Mouse (Mus musculus): ENCODE data around the gene Nr3c2. TPM values are rescaled to one million over a fixed set of nuclear protein-coding genes. Genes with fewer than 3 reads are reported as not detected.
A peak's percentile ranks its signal among the peaks of the same experiment; 100 is the strongest.

The Nr3c2 gene
- total RNA-seq, 2 experiments from 2014 or later, result 4.0 to 5.4 TPM

GRCm38 (mm10) chr8:77223123-77223522 is 323.9 kb downstream of the Nr3c2 start:
- no peak for DNase-seq
- intact Hi-C loops (cut with DNase I; ENCODE audit: low total_unique reads), result no loop called here

GRCm38 (mm10) chr8:77227742-77228141 is 328.5 kb downstream of the Nr3c2 start:
- intact Hi-C loops (cut with DNase I; ENCODE audit: low total_unique reads), result no loop called here
- DNase-seq, result no peak

GRCm38 (mm10) chr8:77228688-77229087 is 329.4 kb downstream of the Nr3c2 start:
- intact Hi-C loops (cut with DNase I; ENCODE audit: low total_unique reads), result no loop called here
- no peak for DNase-seq

- intact Hi-C loops (cut with DNase I; ENCODE audit: low total_unique reads), result no loop called here
Observed at GRCm38 (mm10) chr8:77231211-77231610, 332.0 kb downstream of the Nr3c2 start.

GRCm38 (mm10) chr8:77231834-77232233 is 332.6 kb downstream of the Nr3c2 start:
- intact Hi-C loops (cut with DNase I; ENCODE audit: low total_unique reads), result no loop called here
- DNase-seq, result no peak

More at GRCm38 (mm10) chr8:77231211-77231610, 332.0 kb downstream of the Nr3c2 start:
- DNase-seq, result no peak

- no peak for DNase-seq
- intact Hi-C loops (cut with DNase I; ENCODE audit: low total_unique reads), result no loop called here
Observed at GRCm38 (mm10) chr8:77232411-77232810, 333.2 kb downstream of the Nr3c2 start.

- intact Hi-C loops (cut with DNase I; ENCODE audit: low total_unique reads), result no loop called here
- no peak for DNase-seq
Observed at GRCm38 (mm10) chr8:77236701-77237100, 337.5 kb downstream of the Nr3c2 start.

GRCm38 (mm10) chr8:77239462-77239861 is 340.2 kb downstream of the Nr3c2 start:
- DNase-seq, result no peak
- intact Hi-C loops (cut with DNase I; ENCODE audit: low total_unique reads), result no loop called here

GRCm38 (mm10) chr8:77241381-77241780 is 342.1 kb downstream of the Nr3c2 start:
- DNase-seq, result no peak

GRCm38 (mm10) chr8:77250094-77250493 is 350.9 kb downstream of the Nr3c2 start:
- intact Hi-C loops (cut with DNase I; ENCODE audit: low total_unique reads), result no loop called here
- DNase-seq, result no peak

More at GRCm38 (mm10) chr8:77241381-77241780, 342.1 kb downstream of the Nr3c2 start:
- intact Hi-C loops (cut with DNase I; ENCODE audit: low total_unique reads), result no loop called here

GRCm38 (mm10) chr8:77251134-77251533 is 351.9 kb downstream of the Nr3c2 start:
- DNase-seq, result no peak
- intact Hi-C loops (cut with DNase I; ENCODE audit: low total_unique reads), result no loop called here

GRCm38 (mm10) chr8:77254466-77254865 is 355.2 kb downstream of the Nr3c2 start:
- DNase-seq, result no peak
- intact Hi-C loops (cut with DNase I; ENCODE audit: low total_unique reads), result no loop called here

GRCm38 (mm10) chr8:77256450-77257084 is 357.3 kb downstream of the Nr3c2 start:
- intact Hi-C loops (cut with DNase I; ENCODE audit: low total_unique reads), result no loop called here
- DNase-seq, result no peak

GRCm38 (mm10) chr8:77257085-77257451 is 357.8 kb downstream of the Nr3c2 start:
- intact Hi-C loops (cut with DNase I; ENCODE audit: low total_unique reads), result no loop called here
- no peak for DNase-seq

GRCm38 (mm10) chr8:77261215-77261614 is 362.0 kb downstream of the Nr3c2 start:
- intact Hi-C loops (cut with DNase I; ENCODE audit: low total_unique reads), result no loop called here
- no peak for DNase-seq

- intact Hi-C loops (cut with DNase I; ENCODE audit: low total_unique reads), result no loop called here
- DNase-seq, result no peak
Observed at GRCm38 (mm10) chr8:77262216-77263009, 363.2 kb downstream of the Nr3c2 start.

GRCm38 (mm10) chr8:77267941-77268405 is 368.7 kb downstream of the Nr3c2 start:
- intact Hi-C loops (cut with DNase I; ENCODE audit: low total_unique reads), result no loop called here
- no peak for DNase-seq

- no peak for DNase-seq
- intact Hi-C loops (cut with DNase I; ENCODE audit: low total_unique reads), result no loop called here
Observed at GRCm38 (mm10) chr8:77272136-77272535, 372.9 kb downstream of the Nr3c2 start.

- intact Hi-C loops (cut with DNase I; ENCODE audit: low total_unique reads), result no loop called here
- DNase-seq, result no peak
Observed at GRCm38 (mm10) chr8:77275571-77275970, 376.3 kb downstream of the Nr3c2 start.

GRCm38 (mm10) chr8:77276827-77277226 is 377.6 kb downstream of the Nr3c2 start:
- DNase-seq, result peak; percentile 32
- intact Hi-C loops (cut with DNase I; ENCODE audit: low total_unique reads), result no loop called here

GRCm38 (mm10) chr8:77278246-77278645 is 379.0 kb downstream of the Nr3c2 start:
- intact Hi-C loops (cut with DNase I; ENCODE audit: low total_unique reads), result no loop called here
- DNase-seq, result no peak

Data from gastrocnemius, postnatal 14 days (tissue).